ENCODE assay signal across 8 mouse cellular contexts in the genomic region with DNA sequence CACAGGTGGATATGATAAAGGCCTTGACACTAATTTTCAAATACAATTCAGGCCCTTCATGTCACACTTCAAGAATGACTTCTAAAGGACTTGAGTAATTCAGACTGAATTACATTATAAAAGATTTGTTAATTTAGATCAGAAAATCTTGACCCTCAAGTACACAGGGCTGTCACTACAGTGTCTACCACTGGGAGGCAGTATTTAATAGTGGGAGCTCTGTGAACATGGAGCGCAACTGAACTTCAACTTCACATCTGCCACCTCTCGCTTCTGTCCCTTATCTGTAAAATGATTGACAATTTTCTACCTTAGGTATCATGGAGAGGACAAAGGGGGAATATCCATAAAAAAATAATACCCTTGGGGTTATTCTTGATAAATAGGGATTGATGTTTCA. TPM values are rescaled to one million over a fixed set of nuclear protein-coding genes. Genes with fewer than 3 reads are reported as not detected.
DNase-seq lines count a peak whose midpoint lies in the region; ATAC-seq and TF ChIP-seq lines count a peak whose summit lies in the region.

No protein-coding gene starts in this region.

- no peaks in the 10 kb centered on the region for H3K27me3 ChIP-seq in forebrain, embryonic 14.5 days (replicated peaks; ENCODE audit: control insufficient read depth, insufficient read depth, low read length)
- H3K27me3 ChIP-seq in forebrain, embryonic 13.5 days = no peaks in the 10 kb centered on the region
- H3K27me3 ChIP-seq in midbrain, postnatal 0 days (ENCODE audit: insufficient read depth, low read length) = no peaks in the 10 kb centered on the region
- no peaks in the 10 kb centered on the region for H3K27me3 ChIP-seq in midbrain, embryonic 15.5 days (replicated peaks)
- H3K27me3 ChIP-seq in hindbrain, embryonic 14.5 days (ENCODE audit: control insufficient read depth, insufficient read depth, low read length) = no peaks in the 10 kb centered on the region
- no peaks in the 10 kb centered on the region for H3K27me3 ChIP-seq in lung, postnatal 0 days (replicated peaks; ENCODE audit: insufficient read depth, low read length)

- no peaks in the 10 kb centered on the region for H3K36me3 ChIP-seq in forebrain, embryonic 14.5 days (ENCODE audit: control insufficient read depth, insufficient read depth, low read length)
- H3K36me3 ChIP-seq in forebrain, embryonic 13.5 days (ENCODE audit: poor library complexity, severe bottlenecking) = no peaks in the 10 kb centered on the region
- H3K36me3 ChIP-seq in midbrain, postnatal 0 days (ENCODE audit: insufficient read depth, low read length) = no peaks in the 10 kb centered on the region
- no peaks in the 10 kb centered on the region for H3K36me3 ChIP-seq in midbrain, embryonic 15.5 days (replicated peaks)
- H3K36me3 ChIP-seq in hindbrain, embryonic 14.5 days (replicated peaks; ENCODE audit: control insufficient read depth, insufficient read depth) = no peaks in the 10 kb centered on the region
- H3K36me3 ChIP-seq in lung, postnatal 0 days (ENCODE audit: insufficient read depth, low read length) = 0 out of 2 replicates have a peak, but pooled peaks cover 4% of the 10 kb centered on the region

- H3K4me1 ChIP-seq in forebrain, embryonic 14.5 days (ENCODE audit: control insufficient read depth, insufficient read depth, low read length) = peaks cover 2% of the 10 kb centered on the region; the same call in 1 of the 2 replicates
- H3K4me1 ChIP-seq in forebrain, embryonic 13.5 days = peaks cover 6% of the 10 kb centered on the region
- H3K4me1 ChIP-seq in midbrain, postnatal 0 days (ENCODE audit: insufficient read depth, low read length) = no peaks in the 10 kb centered on the region
- no peaks in the 10 kb centered on the region for H3K4me1 ChIP-seq in midbrain, embryonic 15.5 days
- H3K4me1 ChIP-seq in hindbrain, embryonic 14.5 days (replicated peaks; ENCODE audit: control insufficient read depth, insufficient read depth, low read length) = no peaks in the 10 kb centered on the region
- no peaks in the 10 kb centered on the region for H3K4me1 ChIP-seq in lung, postnatal 0 days (ENCODE audit: insufficient read depth, low read depth, low read length)

- H3K9ac ChIP-seq in forebrain, embryonic 14.5 days (ENCODE audit: low read length) = no peak overlapping the region
- no peak overlapping the region for H3K9ac ChIP-seq in forebrain, embryonic 13.5 days
- H3K9ac ChIP-seq in midbrain, postnatal 0 days (replicated peaks; ENCODE audit: low read length, poor library complexity, severe bottlenecking) = no peak overlapping the region
- H3K9ac ChIP-seq in midbrain, embryonic 15.5 days = no peak overlapping the region
- no peak overlapping the region for H3K9ac ChIP-seq in hindbrain, embryonic 14.5 days
- no peak overlapping the region for H3K9ac ChIP-seq in lung, postnatal 0 days (replicated peaks; ENCODE audit: low read depth)

- peak; percentile 55 for ATAC-seq in forebrain, embryonic 14.5 days
- ATAC-seq in forebrain, embryonic 13.5 days = no peak
- no peak for ATAC-seq in midbrain, postnatal 0 days (ENCODE audit: low FRiP score)
- ATAC-seq in midbrain, embryonic 15.5 days (replicated peaks) = no peak
- ATAC-seq in hindbrain, embryonic 14.5 days (ENCODE audit: low FRiP score) = no peak
- ATAC-seq in lung, postnatal 0 days = no peak

- no peak for TF ChIP-seq EP300 in lung, postnatal 0 days (IDR thresholded peaks at IDR 0.05)

- no peaks in the 10 kb centered on the region for H3K9me3 ChIP-seq in forebrain, embryonic 14.5 days (replicated peaks; ENCODE audit: control insufficient read depth, low read length)
- no peaks in the 10 kb centered on the region for H3K9me3 ChIP-seq in forebrain, embryonic 13.5 days (replicated peaks)
- H3K9me3 ChIP-seq in midbrain, postnatal 0 days (ENCODE audit: low read length) = no peaks in the 10 kb centered on the region
- no peaks in the 10 kb centered on the region for H3K9me3 ChIP-seq in midbrain, embryonic 15.5 days
- H3K9me3 ChIP-seq in hindbrain, embryonic 14.5 days (ENCODE audit: control insufficient read depth, low read length) = no peaks in the 10 kb centered on the region
- no peaks in the 10 kb centered on the region for H3K9me3 ChIP-seq in lung, postnatal 0 days (ENCODE audit: low read length)

- TF ChIP-seq CTCF in midbrain, postnatal 0 days (IDR thresholded peaks at IDR 0.05) = peak; percentile 84
- TF ChIP-seq CTCF in lung, postnatal 0 days (IDR thresholded peaks at IDR 0.05) = peak; percentile 89

- WGBS in forebrain, embryonic 14.5 days = 23% methylated on average over 2 of the region's 2 CpGs
- WGBS in forebrain, embryonic 13.5 days = 25% methylated on average over 2 of the region's 2 CpGs
- WGBS in midbrain, postnatal 0 days = 23% methylated on average over 2 of the region's 2 CpGs
- 16% methylated on average over 2 of the region's 2 CpGs for WGBS in midbrain, embryonic 15.5 days
- WGBS in hindbrain, embryonic 14.5 days = 16% methylated on average over 2 of the region's 2 CpGs
- WGBS in lung, postnatal 0 days = 29% methylated on average over 2 of the region's 2 CpGs

- peak; percentile 83 for DNase-seq in forebrain, embryonic 14.5 days (ENCODE audit: low spot score)
- peak; percentile 76 for DNase-seq in midbrain, postnatal 0 days (ENCODE audit: low spot score)
- DNase-seq in c-Kit-positive CD71-positive TER-119-negative erythroid progenitor cells, embryonic 14.5 days (ENCODE audit: low read depth) = peak; percentile 46
- peak; percentile 77 for DNase-seq in hindbrain, embryonic 14.5 days (ENCODE audit: low spot score)
- peak; percentile 77 for DNase-seq in lung, postnatal 0 days (ENCODE audit: low spot score)
- peak; percentile 63 for DNase-seq in thymus, postnatal 4 days

- H3K4me2 ChIP-seq in forebrain, embryonic 14.5 days (ENCODE audit: low read length) = no peak overlapping the region
- no peak overlapping the region for H3K4me2 ChIP-seq in forebrain, embryonic 13.5 days
- H3K4me2 ChIP-seq in midbrain, postnatal 0 days (ENCODE audit: low read depth, low read length, poor library complexity, severe bottlenecking) = no peak overlapping the region
- H3K4me2 ChIP-seq in midbrain, embryonic 15.5 days = no peak overlapping the region
- H3K4me2 ChIP-seq in hindbrain, embryonic 14.5 days (replicated peaks) = no peak overlapping the region
- H3K4me2 ChIP-seq in lung, postnatal 0 days (replicated peaks; ENCODE audit: low read depth, low read length) = no peak overlapping the region

- H3K27ac ChIP-seq in forebrain, embryonic 14.5 days (ENCODE audit: low read depth, low read length) = no peak overlapping the region
- H3K27ac ChIP-seq in forebrain, embryonic 13.5 days = no peak overlapping the region
- no peak overlapping the region for H3K27ac ChIP-seq in midbrain, postnatal 0 days (ENCODE audit: low read depth, low read length)
- no peak overlapping the region for H3K27ac ChIP-seq in midbrain, embryonic 15.5 days
- H3K27ac ChIP-seq in hindbrain, embryonic 14.5 days = no peak overlapping the region
- no peak overlapping the region for H3K27ac ChIP-seq in lung, postnatal 0 days (ENCODE audit: low read length)

- H3K4me3 ChIP-seq in forebrain, embryonic 14.5 days (ENCODE audit: low read depth, low read length) = no peak overlapping the region
- no peak overlapping the region for H3K4me3 ChIP-seq in forebrain, embryonic 13.5 days
- H3K4me3 ChIP-seq in midbrain, postnatal 0 days (ENCODE audit: low read depth, low read length) = no peak overlapping the region
- H3K4me3 ChIP-seq in midbrain, embryonic 15.5 days = no peak overlapping the region
- H3K4me3 ChIP-seq in hindbrain, embryonic 14.5 days (replicated peaks; ENCODE audit: low read length) = no peak overlapping the region
- no peak overlapping the region for H3K4me3 ChIP-seq in lung, postnatal 0 days (ENCODE audit: low read depth, low read length)

RNA-seq across cellular contexts. Expression of gene Plekha8, which starts 8.7 kb away (rescaled TPM):
- 11.8 and 13.0 TPM in 2 replicates for polyA plus RNA-seq in forebrain, embryonic 14.5 days (2014; fragmentation: Nextera tagmentation; extraction: Ambion mirVana)
- 10.6 and 12.1 TPM in 2 replicates for polyA plus RNA-seq in forebrain, embryonic 13.5 days (2015; fragmentation: Nextera tagmentation; extraction: Ambion mirVana)
- 14.9 and 17.0 TPM in 2 replicates for total RNA-seq in midbrain, postnatal 0 days (2014; rRNA removed)
- 4.8 and 5.2 TPM in 2 replicates for polyA plus RNA-seq in midbrain, postnatal 0 days (2015; fragmentation: Nextera tagmentation; extraction: Ambion mirVana)
- polyA plus RNA-seq in midbrain, embryonic 15.5 days (2015; fragmentation: Nextera tagmentation; extraction: Ambion mirVana) = 9.5 and 10.5 TPM in 2 replicates
- 13.0 and 14.0 TPM in 2 replicates for polyA plus RNA-seq in hindbrain, embryonic 14.5 days (2014; fragmentation: Nextera tagmentation; extraction: Ambion mirVana)
- 4.0 and 4.7 TPM in 2 replicates for polyA plus RNA-seq in lung, postnatal 0 days (2015; fragmentation: Nextera tagmentation; extraction: Ambion mirVana)

RNA-seq across cellular contexts. Expression of gene Fkbp14, which starts 10.9 kb away (rescaled TPM):
- 9.0 and 10.7 TPM in 2 replicates for polyA plus RNA-seq in forebrain, embryonic 14.5 days (2014; fragmentation: Nextera tagmentation; extraction: Ambion mirVana)
- polyA plus RNA-seq in forebrain, embryonic 13.5 days (2015; fragmentation: Nextera tagmentation; extraction: Ambion mirVana) = 9.1 and 9.4 TPM in 2 replicates
- 5.6 and 8.2 TPM in 2 replicates for total RNA-seq in midbrain, postnatal 0 days (2014; rRNA removed)
- 5.4 and 6.4 TPM in 2 replicates for polyA plus RNA-seq in midbrain, postnatal 0 days (2015; fragmentation: Nextera tagmentation; extraction: Ambion mirVana)
- 7.0 and 7.8 TPM in 2 replicates for polyA plus RNA-seq in midbrain, embryonic 15.5 days (2015; fragmentation: Nextera tagmentation; extraction: Ambion mirVana)
- 11.7 and 13.1 TPM in 2 replicates for polyA plus RNA-seq in hindbrain, embryonic 14.5 days (2014; fragmentation: Nextera tagmentation; extraction: Ambion mirVana)
- 13.6 and 16.1 TPM in 2 replicates for polyA plus RNA-seq in lung, postnatal 0 days (2015; fragmentation: Nextera tagmentation; extraction: Ambion mirVana)

RNA-seq across cellular contexts. Expression of gene Scrn1, which starts 19.9 kb away (rescaled TPM):
- 125 and 134 TPM in 2 replicates for polyA plus RNA-seq in forebrain, embryonic 14.5 days (2014; fragmentation: Nextera tagmentation; extraction: Ambion mirVana)
- polyA plus RNA-seq in forebrain, embryonic 13.5 days (2015; fragmentation: Nextera tagmentation; extraction: Ambion mirVana) = 129 and 131 TPM in 2 replicates
- 127 and 136 TPM in 2 replicates for total RNA-seq in midbrain, postnatal 0 days (2014; rRNA removed)
- polyA plus RNA-seq in midbrain, postnatal 0 days (2015; fragmentation: Nextera tagmentation; extraction: Ambion mirVana) = 96.8 and 113 TPM in 2 replicates
- 119 and 123 TPM in 2 replicates for polyA plus RNA-seq in midbrain, embryonic 15.5 days (2015; fragmentation: Nextera tagmentation; extraction: Ambion mirVana)
- polyA plus RNA-seq in hindbrain, embryonic 14.5 days (2014; fragmentation: Nextera tagmentation; extraction: Ambion mirVana) = 103 and 105 TPM in 2 replicates
- 2.8 TPM in 2 replicates for polyA plus RNA-seq in lung, postnatal 0 days (2015; fragmentation: Nextera tagmentation; extraction: Ambion mirVana)

Comparison
In these comparisons a context has a peak if more than half of its experiments do, and no peak if none do; other contexts are left out.
1. RNA of gene Scrn1, which starts 19.9 kb away (polyA plus RNA-seq): 125 to 134 TPM in forebrain, embryonic 14.5 days, 129 to 131 TPM in forebrain, embryonic 13.5 days, 119 to 123 TPM in midbrain, embryonic 15.5 days, 96.8 to 113 TPM in midbrain, postnatal 0 days and 103 to 105 TPM in hindbrain, embryonic 14.5 days; 2.8 TPM in lung, postnatal 0 days; every median in the first group is over 10 times any median in the second.
2. Peak in every context shown above with its lines, with median percentiles within 50 percentile points of each other: DNase-seq.